Mouse (Mus musculus) brain, embryonic 14.5 days (tissue): ENCODE data around the gene Ltbp2.

ENCODE experiments used
- CTCF ChIP-seq: fragments of 200-500 bp; IDR thresholded peaks from 2 replicates; pipeline ENCODE4 v1.5.1; 2012; ENCODE audit warnings: inconsistent platforms, mild to moderate bottlenecking, moderate library complexity, borderline replicate concordance; ENCODE audit not compliant: insufficient read depth, insufficient read length; ENCODE audit errors: extremely low read depth
- POLR2A ChIP-seq: fragments of 200-500 bp; IDR thresholded peaks from 2 replicates; pipeline ENCODE4 v1.6.1; 2012; ENCODE audit warnings: mild to moderate bottlenecking, inconsistent platforms, borderline replicate concordance; ENCODE audit not compliant: poor library complexity, insufficient read depth, insufficient read length, severe bottlenecking; ENCODE audit errors: extremely low read depth

- no peak for TF ChIP-seq POLR2A
- TF ChIP-seq CTCF: no peak
Observed at GRCm38 (mm10) chr12:84882796-84883195, 6.5 kb upstream of the Ltbp2 start.
